Mouse (Mus musculus) small intestine, adult 2 months (tissue): Measurements from ENCODE around the gene Ghrh. TPM values are rescaled to one million over a fixed set of nuclear protein-coding genes. Genes with fewer than 3 reads are reported as not detected.
"Not testable (repeated sequence)": the region's sequence is repeated elsewhere in the genome, so short reads cannot be mapped to it uniquely, and the experiment has no call there.

Experiments used
- H3K27ac ChIP-seq: fragments of 200-500 bp; 2 replicates; pipeline ENCODE4 v1.5.1; 2012; ENCODE audit warnings: low read depth, low read length, control low read depth, inconsistent platforms; ENCODE audit not compliant: insufficient read depth
- H3K27me3 ChIP-seq: fragments of 200-500 bp; 2 replicates; pipeline ENCODE4 v1.6.1; 2012; ENCODE audit warnings: mild to moderate bottlenecking, moderate library complexity, low read length, inconsistent platforms; ENCODE audit not compliant: control insufficient read depth, insufficient read depth
- H3K36me3 ChIP-seq: fragments of 200-500 bp; 2 replicates; pipeline ENCODE4 v1.6.1; 2012; ENCODE audit warnings: mild to moderate bottlenecking, low read length, control low read depth, inconsistent platforms; ENCODE audit not compliant: control insufficient read depth, insufficient read depth
- H3K4me1 ChIP-seq: fragments of 200-500 bp; 2 replicates; pipeline ENCODE4 v1.6.1; 2012; ENCODE audit warnings: low read length, inconsistent platforms, mixed read lengths; ENCODE audit not compliant: control insufficient read depth, insufficient read depth, insufficient read length
- H3K4me3 ChIP-seq: fragments of 200-500 bp; 2 replicates; pipeline ENCODE4 v1.5.1; 2012; ENCODE audit warnings: low read depth, mild to moderate bottlenecking, control low read depth, inconsistent platforms, low read length, moderate library complexity
- CTCF ChIP-seq: fragments of 200-500 bp; IDR thresholded peaks from 2 replicates; pipeline ENCODE4 v1.5.1; 2012; ENCODE audit warnings: low read depth, mild to moderate bottlenecking, control low read depth, inconsistent platforms, low read length, moderate library complexity, mixed read lengths; ENCODE audit not compliant: insufficient replicate concordance, insufficient read length; ENCODE audit errors: extremely low read depth
- POLR2A ChIP-seq: fragments of 200-500 bp; IDR thresholded peaks from 2 replicates; pipeline ENCODE4 v1.6.1; 2012; ENCODE audit warnings: low read depth, mild to moderate bottlenecking, control low read depth, inconsistent platforms, low read length, moderate library complexity
- WGBS: fragments of 180-500 bp; shearing (Covaris S2); methylation state at CpG from one replicate; pipeline ENCODE4 v1.1.7; 2018; 5-methylcytosine and 5-hydroxymethylcytosine counted together
- polyA plus RNA-seq: library from polyadenylated mRNA; depleted of rRNA; stranded (reverse); fragments of >200 nt; gene quantifications from 2 replicates; pipeline ENCODE4 v1.2.3, GENCODE M21; 2012; rRNA removed

Gene Ghrh
- polyA plus RNA-seq = 0.33 TPM in 1 of 2 replicates, not detected in the other

GRCm38 (mm10) chr2:157347361-157348159 lies at the start of gene Ghrh:
TSS of gene Ghrh (minus strand) at chr2:157347506.
- no peak for TF ChIP-seq CTCF
- TF ChIP-seq POLR2A = no peak
- peaks cover 4% of the 10 kb centered on the region; the same call in 1 of the 2 replicates for H3K4me1 ChIP-seq
- no peak within 1 kb of the TSS for H3K4me3 ChIP-seq
- no peaks in the 10 kb centered on the region for H3K36me3 ChIP-seq
- H3K27me3 ChIP-seq = no peaks in the 10 kb centered on the region
- H3K27ac ChIP-seq = peak within 1 kb of the TSS; percentile 17; the same call in 1 of the 2 replicates
- 76% methylated on average over 26 of the region's 26 CpGs for WGBS

- Histone ChIP-seq H3K36me3 (peaks cover 23% of the 10 kb centered on the region), H3K27me3 (no peaks in the 10 kb centered on the region), H3K4me3 (no peak overlapping the region), H3K27ac (no peak overlapping the region; the same call in 1 of the 2 replicates), H3K4me1 (peaks cover 26% of the 10 kb centered on the region)
- 63% methylated on average over 13 of the region's 13 CpGs for WGBS
- no peak for TF ChIP-seq CTCF
- no peak for TF ChIP-seq POLR2A
Observed at GRCm38 (mm10) chr2:157395960-157396359, 48.7 kb upstream of the Ghrh start.

GRCm38 (mm10) chr2:157395371-157395770 lies 48.1 kb upstream of the Ghrh start:
- H3K27me3 ChIP-seq = no peaks in the 10 kb centered on the region
- H3K36me3 ChIP-seq = peaks cover 23% of the 10 kb centered on the region
- H3K4me3 ChIP-seq = no peak overlapping the region
- WGBS = 25% methylated on average over 5 of the region's 5 CpGs
- H3K27ac ChIP-seq = peak overlapping the region; percentile 10
- peaks cover 26% of the 10 kb centered on the region for H3K4me1 ChIP-seq
- TF ChIP-seq CTCF (no peak), POLR2A (no peak)

- WGBS = 28% methylated on average over 6 of the region's 6 CpGs
- H3K27me3 ChIP-seq = no peaks in the 10 kb centered on the region
- H3K36me3 ChIP-seq = peaks cover 23% of the 10 kb centered on the region
- H3K4me1 ChIP-seq = peaks cover 26% of the 10 kb centered on the region
- TF ChIP-seq CTCF (no peak), POLR2A (no peak)
- peak overlapping the region; percentile 36 for H3K27ac ChIP-seq
- H3K4me3 ChIP-seq = no peak overlapping the region
Observed at GRCm38 (mm10) chr2:157394868-157395267, 47.6 kb upstream of the Ghrh start.

- Histone ChIP-seq H3K36me3 (peaks cover 23% of the 10 kb centered on the region), H3K27ac (no peak overlapping the region), H3K27me3 (no peaks in the 10 kb centered on the region), H3K4me1 (peaks cover 26% of the 10 kb centered on the region), H3K4me3 (no peak overlapping the region)
- 95% methylated on average over 4 of the region's 4 CpGs for WGBS
- TF ChIP-seq CTCF (no peak), POLR2A (no peak)
Observed at GRCm38 (mm10) chr2:157393549-157393948, 46.2 kb upstream of the Ghrh start.

- peaks cover 19% of the 10 kb centered on the region for H3K36me3 ChIP-seq
- no peak overlapping the region for H3K4me3 ChIP-seq
- no peak for TF ChIP-seq CTCF
- no peak for TF ChIP-seq POLR2A
- WGBS = 81% methylated on average over 2 of the region's 2 CpGs
- no peaks in the 10 kb centered on the region for H3K27me3 ChIP-seq
- no peak overlapping the region for H3K27ac ChIP-seq
- peaks cover 24% of the 10 kb centered on the region for H3K4me1 ChIP-seq
Observed at GRCm38 (mm10) chr2:157392331-157392730, 45.0 kb upstream of the Ghrh start.

- Histone ChIP-seq H3K4me1 (peaks cover 10% of the 10 kb centered on the region; the same call in 1 of the 2 replicates), H3K27me3 (no peaks in the 10 kb centered on the region), H3K27ac (no peak overlapping the region), H3K4me3 (no peak overlapping the region), H3K36me3 (no peaks in the 10 kb centered on the region; the same call in 1 of the 2 replicates)
- TF ChIP-seq CTCF (no peak), POLR2A (no peak)
- 85% methylated on average over 7 of the region's 7 CpGs for WGBS
Observed at GRCm38 (mm10) chr2:157389591-157389921, 42.2 kb upstream of the Ghrh start.

- H3K36me3 ChIP-seq, H3K27me3 ChIP-seq, H3K4me3 ChIP-seq, H3K4me1 ChIP-seq, H3K27ac ChIP-seq: not testable (repeated sequence)
- WGBS = 92% methylated on average over 14 of the region's 14 CpGs
Observed at GRCm38 (mm10) chr2:157388901-157389590, 41.7 kb upstream of the Ghrh start.
